Mouse (Mus musculus) lung, adult 10 weeks (tissue): ENCODE data around the gene Mrs2. TPM values are rescaled to one million over a fixed set of nuclear protein-coding genes. Genes with fewer than 3 reads are reported as not detected.

ENCODE experiments used
- polyA plus RNA-seq: library from polyadenylated mRNA; stranded (reverse); fragments of 350-450 nt; fragmentation: Illumina TruSeq; extraction: RNeasy Lipid Tissue Mini Kit (QIAGEN cat#74804); gene quantifications from one replicate; pipeline ENCODE4 v1.2.3, GENCODE M21; 2014; ENCODE audit warnings: low read depth, low replicate concordance; ENCODE audit not compliant: insufficient read depth

Mrs2 gene
- 7.7 TPM for polyA plus RNA-seq

GRCm38 (mm10) chr13:25019793-25020539, at the start of gene Mrs2:
Gene Mrs2, minus strand, starts transcription at chr13:25020379.

GRCm38 (mm10) chr13:25055873-25056667, 35.9 kb upstream of the Mrs2 start, which contains the start of gene Dcdc2a:
Gene Dcdc2a, plus strand, starts transcription at chr13:25056004.

GRCm38 (mm10) chr13:24942512-24943282, 77.5 kb downstream of the Mrs2 start, which contains the start of gene Gpld1:
Gene Gpld1, plus strand, starts transcription at chr13:24943152.

Other genes with a start within 250 kb of the Mrs2 start
- gene BC005537, start 218.7 kb downstream of the Mrs2 start, polyA plus RNA-seq = 70.4 TPM
- 97.3 TPM for gene Acot13, start 188.8 kb downstream of the Mrs2 start, polyA plus RNA-seq
- gene Tdp2, start 188.7 kb downstream of the Mrs2 start, polyA plus RNA-seq = 12.3 TPM
- 0.21 TPM for gene D130043K22Rik, start 175.2 kb downstream of the Mrs2 start, polyA plus RNA-seq
- 2.2 TPM for gene Aldh5a1, start 82.7 kb downstream of the Mrs2 start, polyA plus RNA-seq
- gene Gpld1, start 77.2 kb downstream of the Mrs2 start, polyA plus RNA-seq = 1.7 TPM
- 2.3 TPM for gene Dcdc2a, start 35.6 kb upstream of the Mrs2 start, polyA plus RNA-seq